Mouse (Mus musculus): Measurements from ENCODE around the gene Igfbp2. TPM values are rescaled to one million over a fixed set of nuclear protein-coding genes. Genes with fewer than 3 reads are reported as not detected.
A peak's percentile ranks its signal among the peaks of the same experiment; 100 is the strongest.

Igfbp2 gene
- 10 to 100 TPM; 36.7 to 56.7 (median 47.3) TPM for total RNA-seq (2022)

DNA sequence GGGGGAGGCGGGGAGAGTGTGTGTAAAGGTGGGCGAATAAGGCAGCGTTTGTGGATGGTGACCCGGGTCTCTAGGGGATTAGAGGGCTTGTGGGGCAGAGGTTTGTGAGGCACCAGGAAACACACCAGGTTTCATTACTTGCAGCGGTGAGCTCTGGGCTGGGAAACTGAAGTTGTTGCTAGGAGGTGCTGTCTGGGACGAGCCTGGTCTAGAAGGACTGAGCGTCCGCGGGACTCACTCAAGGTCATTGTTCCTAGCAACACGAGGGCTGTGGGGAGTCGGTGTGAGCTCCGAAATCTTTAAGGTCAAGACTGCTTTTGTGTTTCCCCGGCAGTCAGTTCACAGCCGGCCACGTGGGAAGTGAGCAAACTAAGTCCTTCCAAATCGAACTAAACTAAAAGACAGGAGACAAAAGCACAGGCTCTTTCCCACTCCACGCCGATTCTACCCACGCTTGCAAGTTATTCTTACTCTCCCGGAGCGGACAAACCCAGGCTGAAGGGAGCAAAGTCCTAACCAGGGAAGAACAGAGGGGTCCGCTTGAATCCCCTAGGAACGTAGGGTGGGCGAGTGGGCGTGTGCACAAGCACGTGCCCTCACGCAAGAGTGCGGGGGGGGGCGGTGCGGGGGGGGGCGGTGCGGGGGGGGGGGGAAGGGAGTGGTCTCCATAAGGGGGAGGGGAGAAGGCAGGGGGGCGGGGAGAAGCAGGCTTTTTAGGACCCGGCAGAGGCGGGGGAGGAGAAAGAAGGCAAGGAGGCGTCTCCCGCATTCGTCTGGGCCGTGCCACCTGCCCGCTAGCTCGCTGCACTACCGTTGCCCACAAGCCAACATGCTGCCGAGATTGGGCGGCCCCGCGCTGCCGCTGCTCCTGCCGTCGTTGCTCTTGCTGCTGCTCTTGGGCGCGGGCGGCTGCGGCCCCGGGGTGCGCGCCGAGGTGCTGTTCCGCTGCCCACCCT, at the start of gene Igfbp2:
Gene Igfbp2, plus strand, starts transcription at position 753 of the 956 bp plus-strand sequence.
- DNase-seq (ENCODE audit: low spot score in 2 of 2) = peak in 1 of 2 experiments; percentile 8

DNA sequence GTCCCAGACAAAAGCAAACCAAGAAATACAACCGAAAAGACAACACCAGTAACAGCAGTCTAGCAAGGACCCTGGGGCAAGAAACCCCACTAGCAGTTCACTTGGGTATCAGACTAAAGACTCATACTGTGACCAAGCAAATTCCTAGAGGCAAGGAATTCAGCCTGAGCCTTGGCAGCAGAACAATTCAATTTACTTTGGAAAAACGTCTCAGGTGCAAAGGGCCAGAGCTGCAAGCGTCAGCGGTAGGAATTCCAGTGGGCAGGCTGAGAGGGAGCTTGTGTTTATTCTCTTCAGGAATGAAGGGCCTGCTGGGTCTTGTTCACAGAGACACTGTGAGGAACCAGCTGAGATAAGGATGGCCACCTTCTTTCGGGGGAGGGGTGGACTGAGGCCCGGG, 45.5 kb upstream of the Igfbp2 start:
- DNase-seq (ENCODE audit: low spot score in 2 of 2) = no peak

DNA sequence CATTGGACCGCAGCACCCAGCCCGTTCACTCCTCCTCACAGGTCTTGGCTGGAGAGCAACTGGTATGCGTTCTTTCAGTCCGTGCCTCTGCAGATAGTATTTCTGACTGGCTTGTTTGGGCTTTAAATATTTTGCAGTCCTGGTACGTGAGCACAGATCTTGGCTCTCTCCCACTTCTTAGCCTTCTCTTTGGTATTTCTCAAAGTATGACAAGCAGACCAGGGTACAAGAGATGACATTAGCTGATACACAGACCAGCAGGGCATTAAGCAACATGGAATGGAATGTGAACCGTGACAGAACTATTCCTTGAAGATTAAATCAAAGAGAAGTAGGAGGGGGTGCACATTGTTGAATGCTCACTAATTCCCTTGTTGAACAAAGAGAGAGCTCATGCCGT, 43.6 kb upstream of the Igfbp2 start:
- DNase-seq (ENCODE audit: low spot score in 2 of 2) = no peak

DNA sequence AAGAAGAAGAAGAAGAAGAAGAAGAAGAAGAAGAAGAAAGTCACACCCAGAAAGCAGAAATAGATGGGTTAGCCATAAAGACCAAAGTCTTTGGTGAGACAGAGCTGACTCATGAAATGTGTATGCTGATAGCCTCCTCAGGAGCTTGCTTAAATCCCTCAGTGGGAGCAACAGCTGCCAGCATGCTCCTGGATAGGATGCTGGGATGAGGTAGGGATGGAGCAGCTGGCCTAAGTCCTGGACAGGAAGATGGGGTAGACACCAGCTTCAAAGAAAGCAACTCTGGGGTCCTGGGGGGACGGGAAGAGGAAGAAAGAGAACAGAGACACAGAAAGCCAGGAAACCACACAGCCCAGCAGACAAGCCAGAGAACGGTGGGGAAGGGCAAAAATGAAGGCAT, 41.0 kb upstream of the Igfbp2 start:
- no peak for DNase-seq (ENCODE audit: low spot score in 2 of 2)

DNA sequence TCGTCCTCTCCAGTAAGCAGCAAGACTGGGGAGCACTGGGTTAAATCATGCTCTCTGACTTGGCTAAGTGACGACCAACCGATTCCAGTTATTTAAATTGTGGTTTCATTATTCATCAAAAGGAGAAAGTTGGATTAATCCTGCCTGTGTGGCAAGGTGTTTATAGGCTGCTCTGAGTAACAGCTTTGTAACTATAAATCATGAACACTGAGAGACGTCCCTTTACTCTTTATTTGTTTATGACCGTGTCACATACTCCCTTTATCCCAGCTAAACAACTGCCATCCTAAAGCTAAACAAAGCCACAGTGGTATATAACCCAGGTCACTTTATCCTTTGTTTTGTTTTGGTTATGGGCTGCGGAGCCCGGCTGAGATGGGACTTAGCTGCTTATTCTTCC, 40.3 kb upstream of the Igfbp2 start:
- DNase-seq (ENCODE audit: low spot score in 2 of 2) = no peak

DNA sequence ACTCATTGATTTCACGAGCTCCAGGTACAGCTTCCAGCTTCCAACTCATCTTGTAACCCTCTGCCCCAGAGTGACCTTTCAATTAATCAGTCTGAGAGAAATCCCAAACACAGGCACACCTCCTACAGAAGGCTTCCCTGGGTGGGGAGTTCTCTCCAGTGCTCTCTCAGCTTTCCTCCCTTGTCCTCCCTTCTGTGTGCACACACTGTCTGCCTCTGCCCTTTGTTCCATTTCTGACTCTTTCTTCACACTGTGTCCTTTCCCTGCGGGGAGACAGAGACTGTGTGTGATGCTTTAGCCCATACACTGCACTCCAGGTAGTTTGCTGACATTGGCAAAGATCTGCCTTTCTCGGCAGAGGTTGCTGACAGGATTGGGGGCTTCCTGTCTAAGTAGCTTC, 33.6 kb upstream of the Igfbp2 start:
- DNase-seq (ENCODE audit: low spot score in 2 of 2) = no peak

DNA sequence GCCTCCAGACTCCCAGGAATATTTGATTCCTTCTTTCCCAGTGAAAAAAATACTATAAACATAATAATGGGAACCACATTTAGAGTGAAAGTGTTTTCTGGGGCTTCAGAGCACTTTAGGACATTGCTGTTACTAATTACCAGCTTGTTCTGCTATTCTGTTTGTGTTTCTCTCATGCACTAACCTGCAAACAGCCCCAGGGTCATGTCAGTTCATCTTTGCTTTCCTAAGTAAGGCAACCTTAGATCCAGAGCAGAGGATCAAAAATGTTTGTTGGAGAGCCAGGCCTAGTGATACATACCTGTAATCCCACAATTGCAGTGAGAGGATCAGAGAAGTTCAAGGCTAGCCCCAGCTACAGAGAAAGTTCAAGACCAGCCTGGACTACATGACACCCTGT, 32.6 kb upstream of the Igfbp2 start:
- no peak for DNase-seq (ENCODE audit: low spot score in 2 of 2)

DNA sequence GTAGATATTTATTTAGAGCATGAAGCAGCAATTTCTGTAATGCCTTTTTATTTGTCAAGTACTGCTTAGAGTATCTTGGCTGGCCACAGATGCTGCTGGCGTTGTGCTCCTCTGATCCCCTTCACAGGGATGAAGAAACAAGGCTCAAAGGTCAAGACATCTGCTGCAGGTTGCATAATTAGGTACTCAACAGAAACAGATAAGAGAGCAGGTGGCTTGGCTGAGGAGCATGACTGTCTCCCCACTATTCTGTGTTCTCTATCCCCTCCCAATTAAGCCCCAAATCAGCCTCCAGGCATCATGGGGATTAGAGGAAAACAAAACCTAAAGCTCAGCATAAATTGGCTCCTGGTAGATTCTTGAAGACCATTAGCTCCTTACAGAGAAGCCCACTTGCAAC, 32.0 kb upstream of the Igfbp2 start:
- no peak for DNase-seq (ENCODE audit: low spot score in 2 of 2)

DNA sequence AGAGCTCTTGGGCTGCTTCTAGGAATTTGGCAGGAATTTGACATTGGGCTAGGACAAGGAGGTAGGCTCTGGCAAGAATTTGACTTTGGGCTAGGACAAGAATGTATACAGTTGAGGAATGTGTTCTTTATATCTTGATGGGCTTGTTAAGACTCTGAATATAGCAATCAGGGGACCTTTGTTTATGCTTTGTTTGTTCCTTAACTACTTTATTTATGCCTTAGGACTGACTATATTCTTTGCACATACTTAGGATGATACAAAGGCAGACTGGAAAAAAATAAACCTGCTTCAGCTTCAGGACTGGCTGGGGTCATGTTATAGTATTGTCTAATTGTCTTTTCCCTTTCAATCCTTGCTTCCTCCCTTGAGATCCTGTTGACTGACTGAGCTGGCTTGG, 31.1 kb upstream of the Igfbp2 start:
- DNase-seq (ENCODE audit: low spot score in 2 of 2) = no peak

DNA sequence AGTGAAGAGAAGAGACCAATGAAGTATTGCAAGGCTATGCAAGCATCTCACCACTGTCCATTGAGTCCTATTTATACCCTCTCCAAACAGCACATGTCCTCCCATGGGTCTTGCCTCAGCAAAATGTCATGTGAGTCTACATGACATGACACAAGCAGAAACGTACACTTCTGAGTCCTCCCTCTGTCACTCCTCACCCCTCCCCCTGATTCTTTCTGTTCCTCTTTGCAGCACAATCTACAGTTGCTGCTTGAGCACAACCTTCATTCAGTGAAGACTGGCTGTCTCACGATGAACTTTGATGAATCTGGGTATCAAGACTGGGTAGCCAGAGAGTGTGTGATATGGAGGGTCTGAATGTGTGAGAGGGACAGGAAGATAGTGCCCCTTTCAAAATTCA, 28.2 kb upstream of the Igfbp2 start:
- DNase-seq (ENCODE audit: low spot score in 2 of 2) = no peak

- no peak for DNase-seq (ENCODE audit: low spot score in 2 of 2)
Measured at GRCm38 (mm10) chr1:72797102-72797665, 27.1 kb upstream of the Igfbp2 start.

- DNase-seq (ENCODE audit: low spot score in 2 of 2) = no peak
Measured at GRCm38 (mm10) chr1:72798441-72798840, 25.9 kb upstream of the Igfbp2 start.

DNA sequence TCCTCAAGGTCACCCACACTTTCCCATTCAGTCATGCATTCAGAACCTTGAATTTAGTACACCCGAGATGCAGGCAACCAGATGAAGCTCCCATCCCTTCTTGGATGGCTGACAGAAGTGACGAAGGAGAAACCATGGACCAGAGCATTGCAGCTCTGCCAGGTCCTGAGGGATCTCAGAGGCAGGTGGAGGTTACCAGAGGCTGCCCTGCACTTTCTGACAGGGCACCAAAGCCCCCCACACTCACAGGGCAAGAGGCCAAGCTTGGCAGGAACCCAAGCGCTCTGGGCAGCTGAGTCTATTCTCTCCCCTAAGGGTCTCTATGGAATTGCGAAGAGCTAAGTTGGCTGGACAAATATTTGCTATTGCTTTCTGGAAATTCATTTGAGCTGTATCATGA, 20.3 kb upstream of the Igfbp2 start:
- DNase-seq (ENCODE audit: low spot score in 2 of 2) = no peak

DNA sequence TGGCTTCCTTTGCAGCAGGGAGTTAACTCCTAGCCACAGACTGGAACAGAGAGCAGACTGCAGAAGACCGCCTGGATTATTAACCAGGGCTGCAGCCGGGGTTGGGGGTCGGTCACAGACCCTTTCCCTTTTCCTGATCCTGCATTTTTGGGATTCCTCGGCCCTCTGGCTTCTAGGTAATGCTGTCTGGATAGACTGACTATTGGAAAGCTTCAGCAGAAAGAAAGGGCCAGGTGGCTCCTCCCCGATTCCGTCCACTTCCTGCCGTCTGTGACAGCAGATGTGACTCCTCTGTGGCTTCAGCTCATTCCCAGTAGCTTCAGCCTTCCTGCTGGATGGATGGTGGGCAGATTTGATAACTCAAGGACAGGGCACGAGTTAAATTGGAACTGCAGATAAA, 19.3 kb upstream of the Igfbp2 start:
- DNase-seq (ENCODE audit: low spot score in 2 of 2) = no peak

DNA sequence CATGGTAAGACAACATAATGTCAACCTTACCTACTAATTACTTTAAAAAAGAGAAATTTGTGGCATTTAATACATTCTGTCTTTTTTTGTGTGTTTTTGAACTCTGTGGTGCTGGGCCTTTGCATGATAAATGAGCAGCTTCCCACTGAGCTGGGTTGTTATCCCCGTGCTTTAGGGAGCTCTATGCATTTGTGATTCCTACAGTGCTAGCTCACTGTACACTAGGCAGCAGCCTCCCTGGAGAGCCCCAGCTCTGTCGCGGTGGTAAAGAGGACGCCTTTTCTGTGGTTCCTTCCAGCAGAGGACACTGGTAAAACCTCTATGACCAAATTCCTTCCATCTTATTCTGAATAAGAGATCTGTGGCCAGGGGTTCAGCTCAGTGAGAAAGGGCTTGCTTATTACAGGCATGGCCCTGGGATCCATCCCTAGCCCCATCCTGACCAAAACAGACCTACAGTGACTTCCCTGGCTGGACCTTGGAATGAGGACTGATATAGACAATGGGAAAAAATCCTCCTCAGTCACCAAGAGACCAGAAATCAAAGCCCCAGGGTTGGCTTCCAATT, 18.7 kb upstream of the Igfbp2 start:
- DNase-seq (ENCODE audit: low spot score in 2 of 2) = no peak

DNA sequence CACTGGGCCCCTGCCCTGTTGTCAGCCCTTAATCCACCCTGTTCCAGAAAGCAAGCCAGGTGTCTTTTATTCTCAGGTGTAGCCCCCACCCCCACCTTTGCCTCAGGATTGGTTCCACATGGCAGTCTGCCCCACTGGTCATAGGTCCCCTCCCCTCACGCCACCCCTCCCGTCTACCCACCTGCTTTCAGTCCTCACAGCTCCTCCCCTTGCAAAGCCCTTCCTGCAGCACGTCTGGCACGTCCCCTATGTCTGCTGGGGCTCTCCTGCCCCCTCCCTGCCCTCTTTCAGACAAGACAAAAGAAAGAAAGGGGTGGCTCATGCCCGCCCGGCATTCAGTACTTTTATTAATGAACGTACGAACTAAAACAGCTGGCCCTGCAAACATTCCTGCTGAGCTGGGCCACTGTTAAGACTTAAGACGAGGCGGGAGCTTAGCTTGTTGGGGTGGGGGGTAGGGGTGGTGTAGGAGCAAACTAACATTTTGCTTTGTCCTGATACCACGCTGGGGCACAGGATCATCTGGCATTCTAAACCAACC, 18.2 kb upstream of the Igfbp2 start:
- no peak for DNase-seq (ENCODE audit: low spot score in 2 of 2)

GRCm38 (mm10) chr1:72809304-72809703, 15.0 kb upstream of the Igfbp2 start:
- no peak for DNase-seq (ENCODE audit: low spot score in 2 of 2)

- peak; percentile 24 to 39 for DNase-seq (ENCODE audit: low spot score in 2 of 2)
Measured at GRCm38 (mm10) chr1:72809951-72810675, 14.2 kb upstream of the Igfbp2 start.

DNA sequence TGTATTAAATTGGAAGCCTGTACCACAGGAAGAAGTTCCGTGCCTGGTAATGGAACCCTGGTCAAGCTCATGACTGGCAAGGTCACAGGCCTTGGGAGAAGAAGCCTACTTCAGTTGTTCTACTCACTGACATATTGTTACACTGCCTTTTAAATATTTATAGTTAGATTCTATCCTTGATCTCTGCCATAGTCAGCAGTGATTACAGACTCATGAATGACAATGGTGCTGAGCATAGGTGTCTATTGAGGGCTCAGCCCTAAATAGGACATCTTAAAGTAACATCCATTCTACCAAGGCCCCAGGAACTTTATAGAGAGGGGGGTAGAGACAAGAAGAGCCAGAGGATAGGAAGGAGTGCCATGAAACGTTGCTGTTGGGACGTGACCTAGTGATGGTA, 13.2 kb upstream of the Igfbp2 start:
- no peak for DNase-seq (ENCODE audit: low spot score in 2 of 2)

- DNase-seq (ENCODE audit: low spot score in 2 of 2) = no peak
Measured at GRCm38 (mm10) chr1:72813089-72813638, 11.1 kb upstream of the Igfbp2 start.

- DNase-seq (ENCODE audit: low spot score in 2 of 2) = no peak
Measured at GRCm38 (mm10) chr1:72813639-72814403, 10.5 kb upstream of the Igfbp2 start.

Data from layer of hippocampus, adult 8-10 months (tissue).